Mouse (Mus musculus) retina, postnatal 7 days (tissue): ENCODE results near the gene Tmed2.
A peak's percentile ranks its signal among the peaks of the same experiment; 100 is the strongest.
"Not testable (repeated sequence)": the region's sequence is repeated elsewhere in the genome, so short reads cannot be mapped to it uniquely, and the experiment has no call there.

Source experiments
- DNase-seq: peaks from one replicate; pipeline ENCODE4 v3.0.0-alpha.2; 2012; ENCODE audit warnings: low read depth, low spot score

Tmed2 gene

DNA sequence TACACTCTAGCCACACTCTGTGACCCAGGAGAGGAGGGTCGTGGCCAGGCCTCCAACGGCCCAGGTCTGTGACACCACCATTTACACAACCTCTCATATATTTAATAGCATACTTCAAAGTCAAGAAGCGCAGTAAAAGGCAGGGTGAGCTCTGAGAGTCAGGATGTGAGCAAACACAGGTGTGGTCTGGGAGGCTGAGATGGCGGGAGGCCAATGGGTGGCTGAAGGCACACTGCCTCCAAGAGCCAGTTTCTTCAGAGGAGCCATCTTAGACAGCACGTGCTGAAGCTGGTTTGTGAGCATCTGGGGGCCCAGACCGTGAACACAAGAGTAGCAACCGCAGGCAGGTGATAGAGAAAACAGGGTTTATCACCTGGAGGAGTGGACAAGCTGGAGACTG, 35.0 kb downstream of the Tmed2 start:
- no peak for DNase-seq

DNA sequence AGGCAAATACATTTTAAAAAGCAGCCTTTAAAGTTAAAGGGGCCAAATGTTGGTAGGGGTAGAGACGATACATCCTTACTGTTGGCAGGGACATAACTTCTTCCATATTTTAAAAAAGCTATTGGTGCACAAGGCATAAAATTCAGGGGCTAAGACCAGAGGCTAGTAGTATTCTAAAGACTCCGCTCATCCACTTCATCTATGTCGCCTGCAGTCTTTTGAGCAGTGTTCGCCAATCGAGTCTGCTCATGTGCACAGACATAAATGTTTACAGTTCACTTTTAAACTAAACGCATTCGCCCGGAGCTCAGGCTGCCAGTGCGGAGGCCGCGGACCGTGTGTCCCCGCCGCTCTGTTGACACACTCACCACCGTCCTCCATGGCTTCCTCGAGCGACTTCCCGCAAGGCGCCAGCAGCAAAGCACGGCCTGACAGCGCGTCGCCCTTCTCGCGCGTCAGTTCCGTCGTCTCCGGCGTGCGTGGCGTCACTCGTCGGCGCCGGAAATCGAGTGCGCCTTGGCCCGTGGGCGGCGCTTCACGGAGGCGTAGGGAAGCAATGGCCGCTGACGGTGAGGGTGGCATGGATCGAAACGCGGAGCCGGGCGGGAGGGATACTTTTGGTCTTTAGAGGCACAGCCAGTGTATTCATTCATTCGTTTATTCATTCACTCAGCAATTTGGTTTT, 38.3 kb downstream of the Tmed2 start, which contains the start of the genes Eif2b1 and Gtf2h3:
Eif2b1 (minus strand) TSS at position 499 of the 685 bp plus-strand sequence.
Gtf2h3 (plus strand) TSS at position 508 of the 685 bp plus-strand sequence.
- DNase-seq, result peak; percentile 94

DNA sequence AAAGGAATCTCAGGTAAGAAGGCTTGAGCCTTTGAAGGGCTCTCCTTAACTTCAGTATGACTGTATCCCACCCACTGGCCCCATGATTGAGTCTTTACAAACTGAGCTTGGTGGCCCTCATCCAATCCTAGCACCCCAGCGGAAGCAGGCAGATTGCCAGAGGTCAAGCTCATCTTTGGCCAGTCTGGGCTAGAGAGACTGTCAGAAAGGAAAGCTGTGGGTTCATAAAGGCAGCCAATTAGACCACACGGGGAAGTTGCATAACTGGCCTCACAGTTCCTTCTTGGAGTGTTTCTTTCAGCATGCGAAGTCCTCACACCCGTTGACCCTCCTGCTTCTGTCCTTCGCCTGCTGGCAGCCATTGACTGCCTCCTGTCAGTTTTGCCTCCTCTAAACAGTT, 42.0 kb downstream of the Tmed2 start:
- DNase-seq, result no peak

DNA sequence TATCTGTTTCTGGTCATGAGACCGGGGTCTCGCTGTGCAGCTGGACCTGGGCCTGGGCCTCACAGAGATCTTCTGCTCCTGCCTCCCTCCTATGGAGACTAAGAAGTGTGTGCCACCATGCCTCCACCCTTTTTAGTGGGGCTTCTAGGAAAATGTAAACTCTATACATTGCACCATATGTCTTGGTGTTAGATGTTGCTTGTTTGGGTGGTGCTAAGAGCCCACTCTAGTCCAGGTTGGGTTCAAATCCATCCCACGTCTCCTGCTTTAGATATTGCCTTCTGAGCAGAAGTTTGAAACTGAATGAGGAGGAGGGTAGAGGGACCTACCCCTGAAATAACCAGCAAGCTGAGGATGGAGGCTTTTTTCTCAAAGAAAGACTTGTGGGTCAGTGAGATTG, 52.3 kb downstream of the Tmed2 start:
- no peak for DNase-seq

DNA sequence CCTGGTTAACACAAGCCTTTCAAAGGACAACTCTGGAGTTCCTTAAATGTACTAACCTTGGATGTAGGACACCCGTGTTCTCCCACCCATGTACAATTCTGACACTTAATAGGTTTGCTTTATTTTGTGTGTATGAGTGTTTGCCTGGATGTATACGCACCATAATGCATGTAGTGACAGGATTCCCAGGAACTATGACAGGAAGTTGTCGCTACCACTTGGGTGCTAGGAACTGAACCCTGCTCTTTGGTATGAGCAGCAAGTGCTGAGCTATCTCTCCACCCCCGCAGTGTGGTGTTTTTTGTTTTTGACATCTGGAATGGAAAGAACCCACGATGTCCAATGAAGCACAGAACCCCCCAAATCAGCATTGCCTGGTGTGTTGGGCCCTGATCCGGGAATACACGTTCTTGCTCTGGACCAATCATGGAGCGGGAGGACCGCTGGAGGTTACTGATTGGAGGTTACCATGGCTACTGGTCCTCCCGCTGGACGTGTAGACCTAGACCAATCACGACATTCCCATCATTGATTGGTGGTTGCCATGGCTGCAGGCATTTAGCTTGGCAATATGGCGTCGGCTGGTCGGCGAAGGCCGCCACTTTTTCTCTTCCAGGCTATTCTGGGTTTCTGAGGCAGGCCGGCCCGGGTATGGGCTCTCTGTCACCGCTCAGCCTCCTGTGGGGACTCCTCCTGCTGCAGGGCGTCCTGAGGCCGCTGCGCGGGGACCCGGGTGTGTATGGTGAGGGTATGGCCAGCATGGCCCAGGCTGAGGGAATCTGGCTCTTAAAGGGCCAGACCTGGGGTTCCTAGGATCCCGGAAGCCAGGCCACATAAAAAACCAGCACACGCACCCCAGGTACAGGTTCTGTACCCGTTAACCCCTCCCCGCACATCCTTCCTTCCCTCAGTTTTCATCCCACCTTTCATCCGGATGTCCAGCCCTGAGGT, 58.0 kb downstream of the Tmed2 start:
- DNase-seq, result peak; percentile 94

DNA sequence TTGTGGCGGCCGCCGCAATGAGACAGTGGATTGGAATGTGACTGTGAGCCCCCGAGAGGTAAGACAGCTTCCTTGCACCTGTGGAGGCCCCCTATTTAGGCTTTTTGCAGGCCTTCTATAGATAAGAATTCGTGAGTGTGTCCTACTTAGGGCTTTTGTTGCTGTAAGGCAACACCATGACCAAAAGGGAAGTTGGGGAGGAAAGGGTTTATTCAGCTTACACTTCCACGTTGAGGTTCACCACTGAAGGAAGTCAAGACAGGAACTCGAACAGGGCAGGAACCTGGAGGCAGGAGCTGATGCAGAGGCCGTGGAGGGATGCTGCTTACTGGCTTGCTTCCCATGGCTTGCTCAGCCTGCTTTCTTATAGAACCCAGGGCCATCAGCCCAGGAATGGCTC, 59.2 kb downstream of the Tmed2 start:
- not testable (repeated sequence) for DNase-seq
